Mouse (Mus musculus) Muller cell, postnatal 12 days (primary cell): ENCODE results near the gene Notch1.

Experiments
- DNase-seq: peaks from one replicate; pipeline ENCODE4 v3.0.0-alpha.2; 2015; ENCODE audit errors: inconsistent ontology term

The Notch1 gene

GRCm38 (mm10) chr2:26531829-26532228 is 15.4 kb upstream of the Notch1 start:
- peak; percentile 92 for DNase-seq

GRCm38 (mm10) chr2:26529881-26530280 is 13.4 kb upstream of the Notch1 start:
- no peak for DNase-seq

GRCm38 (mm10) chr2:26529221-26529805 is 12.8 kb upstream of the Notch1 start:
- no peak for DNase-seq

GRCm38 (mm10) chr2:26526443-26527257 is 10.2 kb upstream of the Notch1 start:
- no peak for DNase-seq

GRCm38 (mm10) chr2:26525355-26526018 is 9.0 kb upstream of the Notch1 start:
- peak; percentile 62 for DNase-seq

DNA sequence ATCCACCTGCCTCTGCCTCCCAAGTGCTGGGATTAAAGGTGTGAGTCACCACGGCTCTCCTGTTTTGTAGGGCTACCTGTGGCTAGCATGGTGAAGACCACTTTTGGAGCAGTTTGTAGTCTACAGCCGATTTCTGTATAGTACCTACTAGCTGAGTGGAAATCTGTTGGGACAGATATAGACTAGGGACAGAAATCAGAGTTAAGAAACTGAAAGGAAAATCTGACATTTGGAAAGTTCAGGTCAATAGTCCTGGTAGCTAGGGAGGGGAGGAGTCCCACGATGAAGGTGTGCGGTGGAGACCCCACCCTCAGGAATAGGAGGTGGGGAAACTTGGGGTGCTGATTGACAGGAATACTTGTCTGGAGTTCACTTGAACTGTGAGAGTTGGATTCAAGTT is 5.9 kb upstream of the Notch1 start:
- no peak for DNase-seq

GRCm38 (mm10) chr2:26519753-26520152 is 3.3 kb upstream of the Notch1 start:
- no peak for DNase-seq

- no peak for DNase-seq
These were observed 524 bp upstream of the Notch1 start for GRCm38 (mm10) chr2:26516987-26517386.

DNA sequence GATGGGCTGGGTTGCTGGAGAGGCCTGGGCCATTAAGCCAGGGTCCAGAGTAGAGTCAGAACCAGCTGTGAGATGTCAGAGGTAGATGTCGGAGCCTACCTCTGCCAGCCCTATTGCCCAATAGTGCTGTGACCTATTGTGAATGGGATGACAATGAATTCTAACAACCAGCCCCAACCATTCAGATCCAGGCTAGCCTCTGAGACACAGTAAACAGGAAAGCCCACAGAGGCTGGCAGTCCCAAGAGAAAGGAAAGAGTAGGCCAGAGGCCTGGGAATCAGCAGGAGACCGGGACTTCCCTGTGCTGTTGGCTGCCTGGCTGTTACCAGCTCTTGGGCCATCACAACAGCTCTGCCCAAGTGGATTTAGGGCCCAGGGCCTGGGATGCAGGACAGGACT is 1.1 kb downstream of the Notch1 start:
- no peak for DNase-seq

- no peak for DNase-seq
These were observed 3.2 kb downstream of the Notch1 start for GRCm38 (mm10) chr2:26513105-26513745.

GRCm38 (mm10) chr2:26508661-26509060 is 7.8 kb downstream of the Notch1 start:
- DNase-seq: no peak

GRCm38 (mm10) chr2:26507961-26508391 is 8.5 kb downstream of the Notch1 start:
- DNase-seq: no peak

DNA sequence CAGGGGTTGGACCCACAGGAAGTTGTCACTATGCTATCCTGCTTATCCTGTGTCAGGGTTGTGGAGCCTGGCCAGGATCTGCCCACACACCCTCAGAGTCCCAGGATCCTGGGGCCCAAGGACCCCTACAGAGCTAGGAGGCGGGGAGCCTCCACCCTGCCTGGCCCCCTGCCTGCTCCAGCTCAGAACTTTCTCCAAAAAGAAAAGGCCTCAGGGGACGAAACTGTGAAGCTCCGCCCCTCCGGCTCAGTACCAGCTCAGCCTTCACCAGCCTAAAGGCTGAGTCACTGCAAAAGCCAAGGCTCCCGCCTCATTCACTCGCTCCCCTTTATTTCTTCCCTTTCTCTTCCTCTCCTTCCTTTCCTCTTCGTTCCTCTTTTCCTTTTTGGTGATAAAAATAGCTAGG is 9.0 kb downstream of the Notch1 start:
- peak; percentile 95 for DNase-seq

- DNase-seq: no peak
These were observed 9.7 kb downstream of the Notch1 start for GRCm38 (mm10) chr2:26506746-26507280.

DNA sequence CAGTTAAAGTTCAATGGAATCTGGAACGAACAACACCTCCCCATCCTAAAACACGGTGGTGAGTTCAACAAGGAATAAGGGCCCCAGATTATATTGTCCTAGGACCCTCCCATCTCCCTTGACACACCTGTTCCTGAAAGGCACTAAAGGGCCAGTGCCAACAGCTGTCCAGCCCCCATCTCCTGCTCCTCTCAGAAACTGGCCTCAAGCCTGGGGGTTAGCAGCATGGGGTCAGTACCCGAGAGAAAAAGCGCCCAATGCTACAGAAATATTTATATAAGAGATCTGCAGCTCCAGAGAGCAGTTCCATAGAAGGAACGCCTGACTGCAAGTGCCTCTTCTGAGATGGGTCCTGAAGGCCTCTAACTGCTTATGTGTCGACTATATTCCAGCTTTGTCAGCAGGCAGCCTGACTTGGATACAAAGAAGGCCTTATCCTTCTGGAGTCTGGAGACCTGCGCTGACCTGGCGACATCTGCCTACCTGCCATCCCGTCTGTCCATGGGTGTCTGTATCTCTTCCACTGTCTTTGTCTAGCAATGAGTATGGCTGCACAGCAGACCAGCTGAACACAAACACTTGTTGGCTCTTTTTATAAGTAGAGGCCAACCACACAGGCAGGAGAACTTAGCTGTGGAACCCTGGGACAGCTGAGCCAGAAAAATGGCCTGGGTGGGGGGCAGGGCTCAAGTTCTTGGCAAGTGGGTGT is 11.5 kb downstream of the Notch1 start:
- DNase-seq: peak; percentile 0

DNA sequence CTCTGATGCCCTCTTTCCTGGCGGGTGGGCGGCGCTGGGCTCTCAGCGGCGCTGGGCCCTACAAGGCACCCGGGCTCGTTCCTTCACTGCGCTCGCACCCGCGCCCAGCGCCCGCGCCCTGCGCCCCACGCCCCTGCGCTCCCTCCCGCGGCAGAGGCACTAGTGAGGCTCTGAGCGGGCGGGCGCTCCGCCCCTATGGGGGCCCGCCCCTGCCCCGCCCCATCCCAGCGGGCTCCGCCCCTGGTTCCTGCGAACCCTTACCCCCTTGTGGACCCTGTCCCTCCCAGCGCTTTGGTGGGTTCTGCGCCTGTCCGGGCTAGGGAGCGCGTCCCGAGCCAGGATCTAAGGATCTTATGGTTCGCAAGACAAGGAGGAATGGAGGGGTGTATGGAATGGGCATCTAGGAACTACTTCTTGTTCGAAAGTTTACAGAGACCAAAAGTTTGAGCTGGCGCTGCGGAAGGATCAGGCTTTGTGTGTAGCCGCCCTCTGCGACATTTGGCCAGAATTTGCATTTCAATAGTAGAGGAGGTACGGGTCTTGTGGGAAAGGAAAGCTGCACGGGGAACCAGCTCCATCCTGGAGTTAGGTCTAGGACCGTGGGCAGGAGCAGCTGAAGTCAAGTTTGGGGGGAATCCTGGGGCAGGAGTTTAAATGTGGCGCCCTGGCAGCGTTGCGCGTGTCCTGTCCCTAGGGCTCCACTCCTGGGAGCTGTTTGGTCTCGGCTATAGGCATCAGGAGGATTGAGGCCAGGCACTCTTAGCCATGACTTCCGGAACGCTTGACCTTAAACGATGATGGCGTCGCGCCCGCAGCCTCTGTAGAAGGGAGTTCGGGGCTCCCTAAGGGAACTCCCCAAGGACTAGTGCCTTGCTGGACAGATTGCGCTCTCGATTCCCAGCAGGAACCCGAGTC is 12.5 kb downstream of the Notch1 start:
- peak; percentile 98 for DNase-seq

GRCm38 (mm10) chr2:26502863-26503631 is 13.4 kb downstream of the Notch1 start:
- no peak for DNase-seq

GRCm38 (mm10) chr2:26502299-26502862 is 14.1 kb downstream of the Notch1 start:
- DNase-seq: peak; percentile 84

GRCm38 (mm10) chr2:26501651-26502141 is 14.8 kb downstream of the Notch1 start:
- peak; percentile 92 for DNase-seq
